Mouse (Mus musculus): Measurements from ENCODE around the gene Usp15. TPM values are rescaled to one million over a fixed set of nuclear protein-coding genes. Genes with fewer than 3 reads are reported as not detected.

Usp15 gene
- total and polyA plus RNA-seq, 2 experiments, result 4.5 to 53.0 TPM

- DNase-seq (ENCODE audit: extremely low read depth, low read depth, low spot score), result no peak
- H3K27me3 ChIP-seq (ENCODE audit: control insufficient read depth, insufficient read depth, low read length), result no peaks in the 10 kb centered on the region
- no peak overlapping the region for H3K4me3 ChIP-seq (ENCODE audit: insufficient read depth, low read depth, low read length)
- H3K27ac ChIP-seq (replicated peaks; ENCODE audit: insufficient read depth, low read depth, low read length), result no peak overlapping the region
- TF ChIP-seq CTCF (IDR thresholded peaks at IDR 0.05; ENCODE audit: low read depth, low read length) (no peak), POLR2A (IDR thresholded peaks at IDR 0.05; ENCODE audit: extremely low read depth, insufficient read depth, low read length) (no peak)
- peaks cover 4% of the 10 kb centered on the region; the same call in 1 of the 2 replicates for H3K4me1 ChIP-seq (ENCODE audit: control insufficient read depth, insufficient read depth, low read length)
- no peaks in the 10 kb centered on the region for H3K79me2 ChIP-seq (ENCODE audit: control insufficient read depth, insufficient read depth, low read length)
- 84% methylated on average over 23 of the region's 23 CpGs for WGBS
- H3K9ac ChIP-seq (ENCODE audit: low read depth, low read length), result no peak overlapping the region
- no peaks in the 10 kb centered on the region for H3K36me3 ChIP-seq (ENCODE audit: control insufficient read depth, insufficient read depth, low read length)
Observed at GRCm38 (mm10) chr10:123201981-123202758, 5.4 kb upstream of the Usp15 start.

- H3K4me3 ChIP-seq (ENCODE audit: insufficient read depth, low read depth, low read length), result no peak overlapping the region
- H3K27ac ChIP-seq (replicated peaks; ENCODE audit: insufficient read depth, low read depth, low read length), result no peak overlapping the region
- H3K9ac ChIP-seq (ENCODE audit: low read depth, low read length), result no peak overlapping the region
- H3K36me3 ChIP-seq (ENCODE audit: control insufficient read depth, insufficient read depth, low read length), result no peaks in the 10 kb centered on the region
- DNase-seq (ENCODE audit: extremely low read depth, low read depth, low spot score), result no peak
- 90% methylated on average over 5 of the region's 5 CpGs for WGBS
- peaks cover 2% of the 10 kb centered on the region; the same call in 1 of the 2 replicates for H3K79me2 ChIP-seq (ENCODE audit: control insufficient read depth, insufficient read depth, low read length)
- peaks cover 4% of the 10 kb centered on the region; the same call in 1 of the 2 replicates for H3K4me1 ChIP-seq (ENCODE audit: control insufficient read depth, insufficient read depth, low read length)
- TF ChIP-seq CTCF (IDR thresholded peaks at IDR 0.05; ENCODE audit: low read depth, low read length), result no peak
- no peak for TF ChIP-seq POLR2A (IDR thresholded peaks at IDR 0.05; ENCODE audit: extremely low read depth, insufficient read depth, low read length)
- no peaks in the 10 kb centered on the region for H3K27me3 ChIP-seq (ENCODE audit: control insufficient read depth, insufficient read depth, low read length)
Observed at GRCm38 (mm10) chr10:123201436-123201835, 4.6 kb upstream of the Usp15 start.

GRCm38 (mm10) chr10:123200996-123201395 lies 4.2 kb upstream of the Usp15 start:
- no peaks in the 10 kb centered on the region for H3K36me3 ChIP-seq (ENCODE audit: control insufficient read depth, insufficient read depth, low read length)
- H3K4me3 ChIP-seq (ENCODE audit: insufficient read depth, low read depth, low read length), result no peak overlapping the region
- no peaks in the 10 kb centered on the region for H3K27me3 ChIP-seq (ENCODE audit: control insufficient read depth, insufficient read depth, low read length)
- WGBS, result 91% methylated on average over 5 of the region's 5 CpGs
- DNase-seq (ENCODE audit: extremely low read depth, low read depth, low spot score), result no peak
- no peak overlapping the region for H3K9ac ChIP-seq (ENCODE audit: low read depth, low read length)
- H3K27ac ChIP-seq (replicated peaks; ENCODE audit: insufficient read depth, low read depth, low read length), result no peak overlapping the region
- TF ChIP-seq POLR2A (IDR thresholded peaks at IDR 0.05; ENCODE audit: extremely low read depth, insufficient read depth, low read length) (no peak), CTCF (IDR thresholded peaks at IDR 0.05; ENCODE audit: low read depth, low read length) (no peak)
- H3K79me2 ChIP-seq (ENCODE audit: control insufficient read depth, insufficient read depth, low read length), result peaks cover 2% of the 10 kb centered on the region; the same call in 1 of the 2 replicates
- peaks cover 4% of the 10 kb centered on the region; the same call in 1 of the 2 replicates for H3K4me1 ChIP-seq (ENCODE audit: control insufficient read depth, insufficient read depth, low read length)

- Histone ChIP-seq H3K4me1 (ENCODE audit: control insufficient read depth, insufficient read depth, low read length) (peaks cover 7% of the 10 kb centered on the region), H3K4me3 (ENCODE audit: insufficient read depth, low read depth, low read length) (no peak overlapping the region), H3K36me3 (ENCODE audit: control insufficient read depth, insufficient read depth, low read length) (no peaks in the 10 kb centered on the region), H3K79me2 (ENCODE audit: control insufficient read depth, insufficient read depth, low read length) (peaks cover 2% of the 10 kb centered on the region; the same call in 1 of the 2 replicates), H3K27me3 (ENCODE audit: control insufficient read depth, insufficient read depth, low read length) (no peaks in the 10 kb centered on the region), H3K9ac (ENCODE audit: low read depth, low read length) (no peak overlapping the region), H3K27ac (replicated peaks; ENCODE audit: insufficient read depth, low read depth, low read length) (no peak overlapping the region)
- WGBS, result 92% methylated on average over 8 of the region's 8 CpGs
- TF ChIP-seq POLR2A (IDR thresholded peaks at IDR 0.05; ENCODE audit: extremely low read depth, insufficient read depth, low read length) (no peak), CTCF (IDR thresholded peaks at IDR 0.05; ENCODE audit: low read depth, low read length) (no peak)
- DNase-seq (ENCODE audit: extremely low read depth, low read depth, low spot score), result no peak
Observed at GRCm38 (mm10) chr10:123200320-123200659, 3.5 kb upstream of the Usp15 start.

- DNase-seq (ENCODE audit: extremely low read depth, low read depth, low spot score), result no peak
- Histone ChIP-seq H3K36me3 (ENCODE audit: control insufficient read depth, insufficient read depth, low read length) (no peaks in the 10 kb centered on the region), H3K27me3 (ENCODE audit: control insufficient read depth, insufficient read depth, low read length) (no peaks in the 10 kb centered on the region), H3K4me3 (ENCODE audit: insufficient read depth, low read depth, low read length) (no peak overlapping the region), H3K79me2 (ENCODE audit: control insufficient read depth, insufficient read depth, low read length) (peaks cover 2% of the 10 kb centered on the region; the same call in 1 of the 2 replicates), H3K9ac (ENCODE audit: low read depth, low read length) (no peak overlapping the region), H3K27ac (replicated peaks; ENCODE audit: insufficient read depth, low read depth, low read length) (no peak overlapping the region), H3K4me1 (ENCODE audit: control insufficient read depth, insufficient read depth, low read length) (peaks cover 7% of the 10 kb centered on the region)
- 83% methylated on average over 19 of the region's 19 CpGs for WGBS
- TF ChIP-seq POLR2A (IDR thresholded peaks at IDR 0.05; ENCODE audit: extremely low read depth, insufficient read depth, low read length) (no peak), CTCF (IDR thresholded peaks at IDR 0.05; ENCODE audit: low read depth, low read length) (no peak)
Observed at GRCm38 (mm10) chr10:123199615-123200319, 3.0 kb upstream of the Usp15 start.

All from liver, adult 2 months (tissue).